Mouse (Mus musculus) ES-E14 (cell line): ENCODE data around the gene Bri3bp.

Experiments used
- CHD2 ChIP-seq: IDR thresholded peaks from 2 replicates; pipeline ENCODE4 v1.6.1; 2014; ENCODE audit warnings: mild to moderate bottlenecking, low read depth, low read length, inconsistent platforms
- HCFC1 ChIP-seq: IDR thresholded peaks from 2 replicates; pipeline ENCODE4 v1.6.1; 2012; ENCODE audit warnings: low read length, inconsistent platforms, borderline replicate concordance; ENCODE audit not compliant: insufficient read depth
- MAFK ChIP-seq: IDR thresholded peaks from 2 replicates; pipeline ENCODE4 v1.6.1; 2014; ENCODE audit warnings: mild to moderate bottlenecking, low read depth, low read length, inconsistent platforms; ENCODE audit not compliant: insufficient read depth
- ZC3H11A ChIP-seq: IDR thresholded peaks from 2 replicates; pipeline ENCODE4 v1.6.1; 2012; ENCODE audit warnings: low read depth, mild to moderate bottlenecking, inconsistent platforms, low read length, borderline replicate concordance
- ZNF384 ChIP-seq: IDR thresholded peaks from 2 replicates; pipeline ENCODE4 v1.6.1; 2012; ENCODE audit warnings: low read depth, low read length, inconsistent platforms

- TF ChIP-seq HCFC1 (no peak), ZNF384 (no peak), CHD2 (no peak), MAFK (no peak), ZC3H11A (no peak)
These were observed 22.7 kb upstream of the Bri3bp start for GRCm38 (mm10) chr5:125418636-125419035.
